Mouse (Mus musculus): ENCODE measurements around the gene Gm45713.

GRCm38 (mm10) chr7:45180896-45181477 is 45.0 kb upstream of the Gm45713 start, which contains the start of gene Pth2:
- TF ChIP-seq CTCF (IDR thresholded peaks at IDR 0.05 in 2 of 3, conservative IDR thresholded peaks at IDR 0.05 in 1 of 3; ENCODE audit: control insufficient read depth in 1 of 3, insufficient read depth in 1 of 3, low read depth in 2 of 3, low read length in 3 of 3, poor library complexity in 1 of 3, severe bottlenecking in 1 of 3) (no peak), MYB (IDR thresholded peaks at IDR 0.05; ENCODE audit: low read depth, low read length) (no peak), POLR2A (IDR thresholded peaks at IDR 0.05; ENCODE audit: control insufficient read depth in 1 of 2, insufficient read depth in 1 of 2, low read depth in 1 of 2, low read length in 2 of 2, poor library complexity in 1 of 2) (no peak), POLR2AphosphoS2 (IDR thresholded peaks at IDR 0.05; ENCODE audit: low read length) (no peak), MEF2A (IDR thresholded peaks at IDR 0.05; ENCODE audit: extremely low read depth, insufficient replicate concordance, low read depth, low read length, poor library complexity, severe bottlenecking) (no peak), MAFK (IDR thresholded peaks at IDR 0.05; ENCODE audit: borderline replicate concordance, low read depth, low read length) (no peak), EP300 (IDR thresholded peaks at IDR 0.05; ENCODE audit: low read depth in 1 of 2, low read length in 2 of 2) (no peak)

Measured in MEL (cell line).